ENCODE assay signal across 7 mouse cellular contexts in genomic region chr8:71988110-71988866, GRCm38 (mm10). TPM values are rescaled to one million over a fixed set of nuclear protein-coding genes. Genes with fewer than 3 reads are reported as not detected.
DNase-seq lines count a peak whose midpoint lies in the region; ATAC-seq lines count a peak whose summit lies in the region.

No protein-coding gene starts in this region.

- no peaks in the 10 kb centered on the region for H3K27me3 ChIP-seq in heart, embryonic 12.5 days (replicated peaks)
- H3K27me3 ChIP-seq in kidney, embryonic 16.5 days (ENCODE audit: insufficient read depth, low read length), result no peaks in the 10 kb centered on the region
- H3K27me3 ChIP-seq in limb, embryonic 15.5 days, result 0 out of 2 replicates have a peak, but pooled peaks cover 3% of the 10 kb centered on the region
- H3K27me3 ChIP-seq in midbrain, embryonic 15.5 days (replicated peaks), result no peaks in the 10 kb centered on the region

- H3K4me3 ChIP-seq in heart, embryonic 12.5 days, result peak overlapping the region; percentile 57
- H3K4me3 ChIP-seq in kidney, embryonic 16.5 days (ENCODE audit: low read length), result peak overlapping the region; percentile 55
- peak overlapping the region; percentile 44 for H3K4me3 ChIP-seq in limb, embryonic 15.5 days
- peak overlapping the region; percentile 44 for H3K4me3 ChIP-seq in midbrain, embryonic 15.5 days

- H3K27ac ChIP-seq in heart, embryonic 12.5 days (ENCODE audit: poor library complexity, severe bottlenecking), result no peak overlapping the region
- 0 out of 2 replicates have a peak overlapping the region, but pooled peaks have one; percentile 1 for H3K27ac ChIP-seq in kidney, embryonic 16.5 days (ENCODE audit: low read length)
- no peak overlapping the region for H3K27ac ChIP-seq in limb, embryonic 15.5 days
- peak overlapping the region; percentile 65 for H3K27ac ChIP-seq in midbrain, embryonic 15.5 days

- DNase-seq in adrenal gland, postnatal 10 days, result peak; percentile 68
- peak; percentile 26 for DNase-seq in embryo, embryonic 11.5 days (ENCODE audit: low read depth, low spot score)
- peak; percentile 57 to 59 for DNase-seq in spleen, postnatal 36 days (ENCODE audit: low spot score in 2 of 2)

- 9% methylated on average over 24 of the region's 24 CpGs for WGBS in heart, embryonic 12.5 days
- 8% methylated on average over 24 of the region's 24 CpGs for WGBS in kidney, embryonic 16.5 days
- 19% methylated on average over 24 of the region's 24 CpGs for WGBS in limb, embryonic 15.5 days
- WGBS in midbrain, embryonic 15.5 days, result 9% methylated on average over 24 of the region's 24 CpGs

- no peaks in the 10 kb centered on the region for H3K36me3 ChIP-seq in heart, embryonic 12.5 days
- H3K36me3 ChIP-seq in kidney, embryonic 16.5 days (ENCODE audit: insufficient read depth, low read length), result no peaks in the 10 kb centered on the region
- no peaks in the 10 kb centered on the region for H3K36me3 ChIP-seq in limb, embryonic 15.5 days
- H3K36me3 ChIP-seq in midbrain, embryonic 15.5 days (replicated peaks), result no peaks in the 10 kb centered on the region

- no peaks in the 10 kb centered on the region; the same call in 1 of the 2 replicates for H3K9me3 ChIP-seq in heart, embryonic 12.5 days (replicated peaks)
- no peaks in the 10 kb centered on the region for H3K9me3 ChIP-seq in kidney, embryonic 16.5 days (ENCODE audit: low read length)
- H3K9me3 ChIP-seq in limb, embryonic 15.5 days, result no peaks in the 10 kb centered on the region
- no peaks in the 10 kb centered on the region for H3K9me3 ChIP-seq in midbrain, embryonic 15.5 days

- H3K4me1 ChIP-seq in heart, embryonic 12.5 days (replicated peaks), result no peaks in the 10 kb centered on the region
- H3K4me1 ChIP-seq in kidney, embryonic 16.5 days (ENCODE audit: insufficient read depth, low read length), result 0 out of 2 replicates have a peak, but pooled peaks cover 3% of the 10 kb centered on the region
- H3K4me1 ChIP-seq in limb, embryonic 15.5 days, result peaks cover 8% of the 10 kb centered on the region; the same call in 1 of the 2 replicates
- peaks cover 4% of the 10 kb centered on the region for H3K4me1 ChIP-seq in midbrain, embryonic 15.5 days

- peak; percentile 69 for ATAC-seq in heart, embryonic 12.5 days (ENCODE audit: insufficient number of reproducible peaks, low FRiP score)
- peak; percentile 87 for ATAC-seq in kidney, embryonic 16.5 days (ENCODE audit: low FRiP score, low TSS enrichment)
- ATAC-seq in limb, embryonic 15.5 days (ENCODE audit: insufficient number of reproducible peaks, low FRiP score, low TSS enrichment, low read depth), result no peak
- ATAC-seq in midbrain, embryonic 15.5 days (replicated peaks), result peak; percentile 95

- H3K9ac ChIP-seq in heart, embryonic 12.5 days, result peak overlapping the region; percentile 64
- peak overlapping the region; percentile 71 for H3K9ac ChIP-seq in kidney, embryonic 16.5 days (replicated peaks; ENCODE audit: low read length)
- H3K9ac ChIP-seq in limb, embryonic 15.5 days, result 0 out of 2 replicates have a peak overlapping the region, but pooled peaks have one; percentile 20
- peak overlapping the region; percentile 36 for H3K9ac ChIP-seq in midbrain, embryonic 15.5 days

- peak overlapping the region; percentile 75 for H3K4me2 ChIP-seq in heart, embryonic 12.5 days
- peak overlapping the region; percentile 76 for H3K4me2 ChIP-seq in kidney, embryonic 16.5 days (replicated peaks; ENCODE audit: low read depth, low read length)
- peak overlapping the region; percentile 57 for H3K4me2 ChIP-seq in limb, embryonic 15.5 days
- peak overlapping the region; percentile 62 for H3K4me2 ChIP-seq in midbrain, embryonic 15.5 days

RNA-seq across cellular contexts. Expression of gene Cyp4f18, which starts 21.1 kb away (rescaled TPM):
- 1 to 10 TPM; 1.7 to 1.8 TPM for total RNA-seq in adrenal gland, postnatal 10 days (2021)
- polyA plus RNA-seq in heart, embryonic 12.5 days (2016; fragmentation: Nextera tagmentation; extraction: Ambion mirVana), result 0.18 and 0.32 TPM in 2 replicates
- polyA plus RNA-seq in kidney, embryonic 16.5 days (2015; fragmentation: Nextera tagmentation; extraction: Ambion mirVana), result 1.8 and 1.9 TPM in 2 replicates
- 1.2 and 2.0 TPM in 2 replicates for polyA plus RNA-seq in limb, embryonic 15.5 days (2015; fragmentation: Nextera tagmentation; extraction: Ambion mirVana)
- polyA plus RNA-seq in midbrain, embryonic 15.5 days (2015; fragmentation: Nextera tagmentation; extraction: Ambion mirVana), result 0.96 and 0.98 TPM in 2 replicates

RNA-seq across cellular contexts. Expression of gene Zfp961, which starts 37.5 kb away (rescaled TPM):
- 10 to 100 TPM; 15.4 to 25.9 TPM for total RNA-seq in adrenal gland, postnatal 10 days (2021)
- polyA plus RNA-seq in heart, embryonic 12.5 days (2016; fragmentation: Nextera tagmentation; extraction: Ambion mirVana), result 14.6 and 14.9 TPM in 2 replicates
- polyA plus RNA-seq in kidney, embryonic 16.5 days (2015; fragmentation: Nextera tagmentation; extraction: Ambion mirVana), result 26.7 and 30.8 TPM in 2 replicates
- 14.4 and 16.9 TPM in 2 replicates for polyA plus RNA-seq in limb, embryonic 15.5 days (2015; fragmentation: Nextera tagmentation; extraction: Ambion mirVana)
- polyA plus RNA-seq in midbrain, embryonic 15.5 days (2015; fragmentation: Nextera tagmentation; extraction: Ambion mirVana), result 16.3 and 17.4 TPM in 2 replicates

RNA-seq across cellular contexts. Expression of gene Olfr372, which starts 52.7 kb away (rescaled TPM):
- not detected for total RNA-seq in adrenal gland, postnatal 10 days (2021)
- polyA plus RNA-seq in heart, embryonic 12.5 days (2016; fragmentation: Nextera tagmentation; extraction: Ambion mirVana), result not detected in 2 replicates
- not detected in 2 replicates for polyA plus RNA-seq in kidney, embryonic 16.5 days (2015; fragmentation: Nextera tagmentation; extraction: Ambion mirVana)
- not detected in 2 replicates for polyA plus RNA-seq in limb, embryonic 15.5 days (2015; fragmentation: Nextera tagmentation; extraction: Ambion mirVana)
- polyA plus RNA-seq in midbrain, embryonic 15.5 days (2015; fragmentation: Nextera tagmentation; extraction: Ambion mirVana), result not detected in 2 replicates

Comparison
In these comparisons a context has a peak if more than half of its experiments do, and no peak if none do; other contexts are left out.
1. H3K27ac ChIP-seq: peak in kidney, embryonic 16.5 days (single experiment) and midbrain, embryonic 15.5 days (single experiment); none in heart, embryonic 12.5 days (single experiment) and limb, embryonic 15.5 days (single experiment).
2. H3K9ac ChIP-seq: peak in every context shown above with its lines; median percentile 71 in kidney, embryonic 16.5 days; 64 in heart, embryonic 12.5 days; 36 in midbrain, embryonic 15.5 days; 20 in limb, embryonic 15.5 days.
3. Peak in every context shown above with its lines, with median percentiles within 50 percentile points of each other: DNase-seq, H3K4me2 ChIP-seq and H3K4me3 ChIP-seq.